Mouse (Mus musculus) left cerebral cortex, postnatal 14 days (tissue): ENCODE data around the gene Kcna5. TPM values are rescaled to one million over a fixed set of nuclear protein-coding genes. Genes with fewer than 3 reads are reported as not detected.
A peak's percentile ranks its signal among the peaks of the same experiment; 100 is the strongest.

Experiments
- DNase-seq, 2 experiments: peaks; one replicate each; pipeline ENCODE4 v3.0.0; 2021 to 2022; ENCODE audit warnings: low spot score in 2 of 2, mixed read lengths in 1 of 2
- intact Hi-C: fragments of 180-260 bp; cut with DNase I; formaldehyde crosslinking; loops from one replicate; pipeline ENCODE4 v1.15.1; 2025
- long read RNA-seq, 2 experiments: library from polyadenylated mRNA; stranded (forward); transcript quantifications; one replicate each; pipeline ENCODE4 v2.0.0; 2021
- total RNA-seq, 2 experiments: library from RNA; stranded (reverse); gene quantifications; 2 replicates each; pipeline ENCODE4 v1.2.3; 2021

Kcna5 gene
- total RNA-seq = 1 to 10 TPM; 3.2 to 3.8 TPM
- long read RNA-seq, experiment 1, partial matches to known transcripts = 0 of 4 reads
- long read RNA-seq, experiment 1, other reads (novel, unspliced or antisense) = 1 of 4 reads
- long read RNA-seq, experiment 2, transcript Kcna5-201 (1 exons, 2,862 nt) = major isoform, 5 of 5 reads
- long read RNA-seq, experiment 2, partial matches to known transcripts = 0 of 5 reads
- long read RNA-seq, experiment 2, other reads (novel, unspliced or antisense) = 0 of 5 reads

DNA sequence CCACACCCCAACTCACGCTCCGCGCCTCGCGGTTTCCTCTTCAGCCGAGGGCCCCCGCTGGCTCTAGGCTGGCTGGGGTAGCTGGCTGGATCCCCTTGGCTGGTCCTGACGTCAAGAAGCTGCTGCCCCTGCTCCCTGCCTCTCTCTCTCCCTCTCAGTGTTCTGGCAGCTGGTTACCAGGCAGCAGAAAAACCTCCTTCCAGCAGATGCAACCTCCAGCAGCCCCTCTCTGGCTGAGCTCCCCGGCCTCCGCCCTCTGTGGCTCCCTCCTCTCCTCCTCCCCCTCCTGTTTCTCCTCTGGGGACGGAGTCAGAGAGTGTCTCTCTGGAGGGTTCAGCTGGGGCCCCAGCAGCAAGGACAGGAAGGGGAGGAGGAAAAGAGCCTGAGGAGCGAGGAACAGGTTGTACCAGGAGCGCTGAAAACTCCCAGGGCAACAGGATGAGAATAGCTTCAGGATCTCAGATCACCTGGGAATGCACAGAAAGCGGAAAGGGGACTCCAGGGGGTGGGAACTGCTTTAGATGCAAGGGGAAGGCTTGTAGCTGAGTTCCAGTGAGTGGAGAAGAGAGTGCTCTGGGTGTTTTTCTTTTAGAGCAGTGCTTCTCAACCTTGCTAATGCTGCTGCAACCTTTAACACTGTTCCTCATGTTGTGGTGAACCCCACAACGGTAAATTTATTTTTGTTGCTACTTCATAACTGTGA is at the start of gene Kcna5:
Kcna5 (minus strand) TSS at position 205 of the 703 bp plus-strand sequence.
- DNase-seq = peak; percentile 26 to 48
- intact Hi-C loops = no loop called here

DNA sequence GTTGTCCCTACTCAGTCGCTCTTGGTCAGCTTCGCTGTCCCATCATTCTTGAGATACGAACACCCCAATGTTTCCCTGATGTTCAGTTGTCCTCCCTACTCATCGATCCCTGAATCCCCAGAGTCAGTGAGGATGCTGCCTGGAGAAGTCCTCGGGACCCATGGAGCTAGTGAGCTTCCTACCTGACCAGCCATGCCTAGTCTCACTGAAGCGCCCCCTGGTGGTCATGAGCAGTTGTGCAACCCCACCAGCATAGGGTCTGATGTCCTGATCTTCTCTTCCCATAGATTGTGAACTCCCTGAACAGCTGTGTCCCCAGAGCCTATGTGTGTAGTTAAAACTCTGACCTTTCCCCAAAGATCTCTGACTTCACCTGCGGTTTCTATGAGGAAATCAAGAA is 47.9 kb upstream of the Kcna5 start:
- no peak for DNase-seq
- intact Hi-C loops = no loop called here

DNA sequence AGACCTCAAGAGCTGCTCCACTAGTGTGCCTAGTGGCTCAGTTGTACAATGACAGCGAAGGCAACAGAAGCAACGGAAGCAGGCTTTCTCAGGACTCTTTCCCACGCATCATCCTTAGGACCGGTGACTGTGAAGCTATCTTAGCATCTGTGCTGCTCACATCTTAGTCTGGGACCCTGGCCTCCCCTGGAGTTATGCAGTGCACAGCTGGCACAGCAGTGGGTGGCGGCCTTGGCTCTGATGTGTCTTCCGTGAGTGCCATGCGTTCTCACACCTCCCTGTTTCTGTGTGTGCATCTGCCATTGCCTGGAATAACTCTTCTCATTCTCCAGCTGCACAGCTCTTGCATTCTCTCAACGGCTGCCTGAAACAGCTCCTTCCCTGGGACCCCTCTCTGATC is 46.4 kb upstream of the Kcna5 start:
- intact Hi-C loops = no loop called here
- DNase-seq = peak; percentile 48 to 88

DNA sequence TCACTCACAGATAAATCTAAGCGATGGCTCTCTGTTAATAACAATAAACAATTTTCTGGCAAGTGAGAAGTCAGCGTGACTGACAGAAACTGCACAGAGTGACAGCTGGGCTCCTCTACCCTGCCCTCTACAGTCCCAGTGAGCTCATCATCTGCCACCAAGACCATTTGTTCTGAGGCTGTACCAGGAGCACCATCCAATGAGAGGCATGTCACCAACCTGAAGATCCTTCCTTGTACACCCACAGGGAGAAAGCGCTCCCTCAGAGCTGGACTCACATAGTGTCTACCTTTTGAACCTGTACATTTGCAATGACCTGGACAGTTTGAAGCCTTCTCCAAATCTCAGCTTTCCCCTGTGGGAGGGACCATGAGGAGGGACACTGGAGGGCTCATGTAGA is 45.4 kb upstream of the Kcna5 start:
- DNase-seq = no peak
- intact Hi-C loops = no loop called here

DNA sequence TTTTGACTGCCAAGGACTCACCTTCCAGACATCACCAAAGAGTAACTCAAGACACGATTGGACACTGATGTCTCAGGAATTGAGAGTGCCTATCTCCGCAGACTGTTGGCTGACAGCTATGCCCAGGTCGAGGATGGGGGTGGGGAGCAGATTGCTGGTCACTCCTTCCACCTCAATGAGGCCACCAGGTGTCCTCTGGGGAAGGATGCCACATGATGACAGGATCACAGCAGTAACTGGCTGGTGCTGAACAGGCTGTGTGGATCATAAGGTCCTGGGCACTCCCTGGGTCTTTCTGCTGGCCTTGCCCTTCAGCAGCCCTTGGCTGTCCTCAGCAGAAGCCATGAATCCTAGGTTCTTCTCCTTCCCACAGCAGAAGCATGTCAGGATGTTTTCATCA is 42.2 kb upstream of the Kcna5 start:
- DNase-seq = no peak
- intact Hi-C loops = no loop called here

DNA sequence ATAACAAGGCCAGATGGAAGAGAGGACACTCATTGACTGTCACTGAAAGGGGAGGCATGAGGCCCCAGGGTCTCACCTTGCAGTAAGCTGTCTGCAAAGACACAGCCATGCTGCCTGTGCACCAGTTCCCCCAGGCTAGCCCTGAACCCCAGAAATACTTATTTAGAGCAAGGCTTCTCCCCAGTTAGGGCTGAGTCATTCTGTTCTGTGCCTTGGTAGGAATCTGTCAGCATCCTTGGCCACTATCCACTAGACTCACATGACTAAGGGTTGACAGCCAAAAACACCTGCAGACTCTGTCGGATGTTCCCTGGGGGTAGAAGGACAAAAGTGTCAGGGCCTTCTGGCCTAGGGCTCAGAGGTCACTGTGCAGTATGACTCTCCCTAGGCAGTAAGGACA is 41.4 kb upstream of the Kcna5 start:
- no peak for DNase-seq
- intact Hi-C loops = no loop called here

DNA sequence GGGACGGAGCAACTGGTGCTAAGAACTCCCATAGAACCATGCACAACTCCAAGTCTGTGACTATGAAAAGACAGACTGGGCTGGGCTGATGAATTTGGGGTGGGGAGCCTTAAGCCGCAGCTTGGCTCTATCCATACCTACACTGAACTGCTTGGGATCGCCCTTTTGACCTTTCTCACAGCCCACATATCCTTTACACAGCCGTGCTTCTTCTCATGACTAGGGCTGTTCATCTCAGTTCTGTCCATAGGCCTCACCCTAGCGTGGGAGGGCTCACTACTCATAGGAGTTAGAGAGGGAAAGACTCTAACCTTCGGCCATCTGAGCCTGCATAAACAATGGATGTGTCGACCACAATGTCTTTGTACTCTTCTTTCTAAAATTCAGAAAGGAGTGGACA is 39.6 kb upstream of the Kcna5 start:
- intact Hi-C loops = no loop called here

DNA sequence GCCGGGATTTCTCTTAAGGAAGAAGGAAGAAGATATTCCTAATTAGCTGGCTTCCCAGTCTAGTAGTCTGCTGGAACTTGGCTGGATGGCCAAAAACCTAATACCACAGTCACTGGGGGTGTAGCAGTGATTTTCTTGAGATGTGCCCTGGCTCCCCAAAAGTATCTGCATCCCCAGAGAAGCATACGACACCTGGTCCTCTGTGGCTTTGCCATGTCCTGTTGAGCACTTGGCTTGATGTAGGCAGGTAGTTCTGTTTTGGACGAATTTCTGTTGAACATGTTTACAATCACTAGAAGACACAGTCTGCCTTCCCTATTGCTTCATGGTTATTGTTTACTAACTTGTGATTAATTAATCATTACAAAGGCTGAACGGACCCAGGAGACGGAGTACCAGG is 37.8 kb upstream of the Kcna5 start:
- intact Hi-C loops = no loop called here
- no peak for DNase-seq

More for the DNA sequence above, 39.6 kb upstream of the Kcna5 start:
- no peak for DNase-seq

DNA sequence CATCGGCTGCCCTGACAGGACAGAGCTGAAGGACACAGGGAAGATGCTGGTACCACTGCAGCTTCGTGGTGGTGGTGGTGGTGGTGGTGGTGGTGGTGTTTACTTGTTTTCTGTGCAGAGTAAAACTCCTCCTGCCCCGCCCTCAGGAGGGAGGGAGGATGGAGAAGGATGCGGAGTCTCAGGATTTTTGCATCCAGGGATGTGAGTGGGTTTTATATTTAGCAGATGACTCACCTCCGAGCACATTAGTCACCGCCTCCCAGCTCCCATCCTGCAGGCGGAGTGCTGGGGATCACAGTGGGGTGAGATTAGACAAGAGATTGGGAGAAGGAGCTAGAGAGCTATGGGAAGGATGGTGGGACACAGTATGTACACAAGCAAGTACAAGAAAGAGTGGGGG is 34.6 kb upstream of the Kcna5 start:
- intact Hi-C loops = loop anchor here (10.0 kb wide), 1 partner anchor 215 kb away; no protein-coding TSS in a partner anchor
- peak; percentile 68 to 83 for DNase-seq

DNA sequence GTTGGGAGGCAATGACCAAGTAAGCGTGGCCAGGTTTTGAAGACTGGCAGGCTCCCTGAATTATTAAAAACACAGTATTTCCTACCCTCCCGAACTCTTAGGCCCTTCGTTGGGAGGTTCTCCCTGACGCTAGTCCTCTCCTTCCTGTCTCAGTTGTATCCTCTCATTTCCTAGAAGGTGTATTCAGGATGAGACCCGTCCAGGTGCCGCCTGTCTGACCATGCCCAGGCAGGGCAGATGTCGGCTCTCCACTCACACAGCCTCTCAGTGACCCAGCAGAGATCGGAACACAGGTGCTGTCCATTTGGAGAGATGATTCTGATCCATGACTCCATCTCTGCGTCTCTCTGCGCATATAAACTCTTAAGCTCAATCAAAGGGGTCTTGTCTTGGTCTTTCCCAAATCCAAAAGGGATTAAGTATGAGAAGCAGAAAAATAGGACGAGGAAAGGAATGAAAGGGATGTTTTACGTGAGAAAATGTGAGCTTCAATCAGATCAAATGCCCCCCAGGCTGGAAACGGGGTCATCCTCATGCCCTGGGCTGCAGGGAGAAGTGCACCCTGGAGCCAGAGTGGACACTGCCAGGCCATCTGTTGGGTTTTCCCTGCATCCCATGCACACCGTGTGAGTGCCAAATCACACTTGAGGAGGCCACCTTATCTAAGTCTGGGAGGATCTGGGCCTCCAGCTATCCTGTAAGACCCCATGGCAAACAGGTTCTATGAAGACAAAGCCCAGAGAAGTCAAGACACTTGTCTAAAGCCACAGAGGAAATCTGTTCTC is 33.0 kb upstream of the Kcna5 start:
- DNase-seq = no peak
- intact Hi-C loops = loop anchor here (10.0 kb wide), 1 partner anchor 217 kb away; no protein-coding TSS in a partner anchor

DNA sequence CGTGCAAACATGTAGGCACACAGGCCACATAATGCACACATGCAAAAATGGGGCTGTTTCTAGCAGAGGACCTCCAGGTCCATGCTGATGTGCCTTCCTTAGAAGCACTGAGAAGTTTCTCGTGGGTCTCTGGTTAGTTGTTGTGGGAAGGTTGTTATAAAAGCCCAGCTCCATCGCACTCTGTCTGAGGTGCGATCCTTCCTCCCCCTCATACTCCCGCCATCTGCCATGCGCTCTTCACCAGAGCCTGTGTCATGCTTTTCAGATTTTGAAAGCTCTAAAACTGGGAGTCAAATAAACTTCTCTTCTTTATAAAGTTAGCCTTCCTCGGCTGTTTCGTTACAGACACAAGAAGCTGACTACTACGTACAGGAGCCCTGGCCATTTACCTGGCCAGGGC is 32.1 kb upstream of the Kcna5 start:
- intact Hi-C loops = loop anchor here (10.0 kb wide), 1 partner anchor 217 kb away; no protein-coding TSS in a partner anchor
- peak in 1 of 2 experiments; percentile 38 for DNase-seq

DNA sequence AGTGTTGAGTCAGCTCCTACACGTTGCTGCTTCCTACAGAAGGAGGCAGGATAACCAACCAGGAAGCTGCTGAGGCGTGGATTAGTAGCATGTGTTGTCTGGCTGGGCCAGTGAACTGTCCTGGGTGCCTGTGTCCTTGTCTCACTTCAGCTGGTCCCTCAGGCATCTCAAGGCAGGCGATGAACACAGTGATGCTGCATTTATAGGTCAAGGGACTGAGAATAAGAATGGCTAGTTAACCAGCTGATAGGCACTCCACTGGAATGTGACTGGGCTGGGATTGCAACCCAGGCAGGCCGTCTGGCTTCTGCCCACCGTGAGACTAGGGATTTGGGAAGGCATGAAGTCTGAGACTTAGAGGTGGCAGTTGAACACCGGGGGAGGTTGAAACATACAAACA is 29.2 kb upstream of the Kcna5 start:
- intact Hi-C loops = loop anchor here (2.0 to 10.0 kb wide), 2 partner anchors 80 to 220 kb away; no protein-coding TSS in a partner anchor

DNA sequence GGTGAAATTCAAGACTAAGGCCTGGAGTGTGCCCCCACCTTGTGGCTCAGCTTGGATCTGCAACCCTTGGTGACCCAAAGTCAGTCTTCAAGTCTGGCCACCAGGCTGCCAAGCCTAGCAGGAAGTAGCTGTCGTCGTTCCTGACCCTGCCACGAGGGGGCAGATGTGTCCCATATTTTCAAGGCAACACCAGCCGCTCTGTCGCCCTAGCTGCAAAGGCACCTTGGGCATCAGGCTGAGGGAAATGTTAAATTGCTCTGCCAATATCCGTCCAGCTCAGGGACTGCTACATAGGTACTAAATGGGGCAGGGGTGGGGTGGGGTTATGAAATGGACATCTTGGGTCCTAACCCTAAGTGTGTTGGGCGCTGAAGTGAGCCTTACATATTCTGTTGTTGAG is 28.7 kb upstream of the Kcna5 start:
- intact Hi-C loops = loop anchor here (2.0 to 10.0 kb wide), 3 partner anchors 81 to 221 kb away; no protein-coding TSS in a partner anchor
- peak; percentile 92 to 94 for DNase-seq

More for the DNA sequence above, 29.2 kb upstream of the Kcna5 start:
- no peak for DNase-seq

DNA sequence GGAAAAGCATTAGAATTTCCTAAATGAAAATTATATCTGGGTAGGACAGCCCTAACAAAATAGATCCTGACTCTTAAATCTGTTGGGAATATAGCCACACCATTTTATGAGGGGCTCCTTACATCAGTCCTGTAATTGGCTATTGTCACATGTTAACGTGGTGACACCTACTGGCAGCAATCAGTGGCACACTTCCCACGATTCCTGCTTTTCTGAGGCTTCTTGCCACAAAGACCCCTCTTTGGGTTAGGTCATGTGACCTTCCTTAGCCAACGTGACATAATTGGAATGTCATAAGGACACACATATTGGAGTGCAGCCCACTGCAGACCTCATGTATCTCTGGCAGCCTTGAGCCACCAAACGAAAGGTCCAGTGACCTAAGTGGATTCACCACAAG is 26.5 kb upstream of the Kcna5 start:
- intact Hi-C loops = loop anchor here (2.0 to 10.0 kb wide), 2 partner anchors 141 to 223 kb away; no protein-coding TSS in a partner anchor
- DNase-seq = no peak

DNA sequence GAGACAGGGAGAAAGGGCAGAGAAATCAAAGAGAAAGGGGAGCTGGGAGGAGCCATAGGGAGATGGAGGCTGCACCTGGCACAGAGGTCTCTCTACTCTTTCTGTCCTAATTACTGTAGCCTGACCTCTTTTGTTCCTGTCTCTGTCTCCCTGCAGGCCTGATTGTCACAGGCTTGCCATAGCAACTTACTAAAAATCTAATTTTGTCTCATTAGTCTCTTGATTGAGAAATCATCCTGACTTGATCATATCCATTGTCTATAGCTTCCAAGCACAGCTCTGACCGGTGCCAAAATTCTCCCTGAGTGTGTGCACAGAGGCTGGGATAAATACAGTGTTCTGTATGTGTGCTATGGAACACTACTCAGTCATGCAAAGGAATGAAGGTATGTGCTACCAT is 25.5 kb upstream of the Kcna5 start:
- no peak for DNase-seq
- intact Hi-C loops = loop anchor here (10.0 kb wide), 1 partner anchor 224 kb away; no protein-coding TSS in a partner anchor

DNA sequence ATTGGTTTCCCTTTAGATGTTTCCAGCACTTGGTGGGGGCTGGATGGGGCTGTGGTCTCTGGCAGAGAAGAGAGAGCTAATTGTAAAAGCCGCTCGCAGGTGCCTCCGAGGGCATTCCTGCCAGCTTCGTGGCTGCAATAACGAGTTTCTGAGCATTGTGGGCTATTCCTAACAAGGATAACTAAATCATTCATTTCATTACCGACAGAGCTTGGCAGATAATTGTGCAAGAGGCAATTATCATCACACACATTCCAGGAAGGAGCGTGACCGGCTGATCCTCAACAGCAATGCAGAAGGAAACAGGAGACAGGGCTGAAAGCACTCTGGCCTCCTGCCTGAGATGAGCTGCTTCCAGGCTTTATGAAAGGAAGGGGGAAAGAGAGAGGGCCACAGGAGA is 24.8 kb upstream of the Kcna5 start:
- intact Hi-C loops = loop anchor here (10.0 kb wide), 1 partner anchor 225 kb away; no protein-coding TSS in a partner anchor
- no peak for DNase-seq

DNA sequence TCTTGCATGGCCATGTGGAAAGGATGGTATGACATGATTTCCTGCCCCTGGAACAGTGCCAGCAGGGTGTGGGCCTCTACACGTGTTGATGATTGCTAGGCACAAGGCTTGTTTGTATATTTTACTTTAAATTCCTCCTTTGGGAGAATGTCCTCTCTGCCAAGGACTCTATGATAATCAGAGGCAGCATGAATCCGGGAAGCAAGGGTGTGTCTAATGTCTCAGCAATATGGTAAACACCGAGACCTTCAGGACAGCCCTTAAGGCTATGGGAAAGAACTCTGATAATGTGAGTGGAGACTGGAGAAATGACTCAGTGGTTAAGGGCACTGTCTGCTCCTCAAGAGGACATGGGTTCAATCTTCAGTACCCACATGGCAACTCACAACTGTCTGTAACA is 23.1 kb upstream of the Kcna5 start:
- no peak for DNase-seq
- intact Hi-C loops = no loop called here

DNA sequence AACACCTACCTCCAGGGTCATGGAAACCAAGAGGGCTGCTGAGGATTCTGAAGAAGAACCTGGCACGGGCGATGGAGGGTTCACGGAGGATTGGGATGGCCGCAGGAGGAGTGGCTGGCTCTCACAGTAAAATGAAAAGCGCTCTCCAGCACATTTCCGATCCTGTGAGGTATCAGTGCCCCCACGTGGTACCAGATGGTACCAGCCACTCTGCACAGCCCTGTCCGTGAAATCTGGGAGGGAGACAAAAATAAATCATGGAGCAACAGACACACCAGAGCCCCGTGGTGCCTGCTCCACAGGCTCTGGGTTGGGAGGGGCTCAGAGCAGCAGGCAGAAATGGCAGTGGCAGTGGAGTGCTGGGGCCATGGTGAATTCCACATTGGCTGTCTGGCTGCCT is 18.6 kb upstream of the Kcna5 start:
- DNase-seq = peak; percentile 68 to 81
- intact Hi-C loops = loop anchor here (1.0 to 2.0 kb wide), 2 partner anchors 52 to 401 kb away; no protein-coding TSS in a partner anchor

DNA sequence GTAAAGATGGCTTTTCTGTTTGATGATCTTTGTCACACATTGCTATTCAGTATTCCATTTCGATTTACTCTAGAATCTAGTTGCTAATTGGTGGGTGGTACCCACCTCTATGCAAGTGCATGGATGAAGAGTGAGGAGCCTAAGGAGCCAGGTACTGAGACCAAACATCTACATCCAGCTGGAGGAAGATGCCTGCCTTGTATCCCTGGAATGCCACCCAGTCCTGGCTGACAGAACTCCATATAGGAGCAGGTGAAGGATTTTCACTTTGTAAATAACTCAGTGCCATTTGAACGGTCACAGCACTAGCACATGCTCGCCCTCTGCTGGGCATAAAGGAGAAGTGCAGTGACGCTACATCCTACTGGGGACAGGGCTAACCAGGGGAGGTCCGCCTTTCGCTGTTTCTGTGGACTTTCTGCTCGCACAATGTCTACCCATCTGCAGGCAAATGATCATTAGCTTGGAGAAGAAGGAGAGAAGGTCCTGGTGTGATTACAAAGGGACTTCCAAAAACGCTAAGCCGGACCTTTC is 16.7 kb upstream of the Kcna5 start:
- intact Hi-C loops = loop anchor here (2.0 kb wide), 1 partner anchor 399 kb away; no protein-coding TSS in a partner anchor

More for the DNA sequence above, 16.7 kb upstream of the Kcna5 start:
- peak; percentile 42 to 65 for DNase-seq
